Mouse (Mus musculus) midbrain, postnatal 0 days (tissue): Measurements from ENCODE around the gene 2310050C09Rik. TPM values are rescaled to one million over a fixed set of nuclear protein-coding genes. Genes with fewer than 3 reads are reported as not detected.

Source experiments
- ATAC-seq: fragments of 200-750 bp; cut with Nextera tagmentation; 2 replicates; pipeline ENCODE4 v1.8.0; 2017; ENCODE audit warnings: moderate number of reproducible peaks, mild to moderate bottlenecking, moderate TSS enrichment, moderate library complexity; ENCODE audit not compliant: low FRiP score
- DNase-seq: peaks from one replicate; pipeline ENCODE4 v3.0.0-alpha.2; 2015; ENCODE audit warnings: low spot score
- H3K27ac ChIP-seq: fragments of 300-500 bp; sonication (generic); 2 replicates; pipeline ENCODE4 v1.5.1; 2014; ENCODE audit warnings: low read depth, mild to moderate bottlenecking, low read length, mixed read lengths
- H3K27me3 ChIP-seq: fragments of 300-500 bp; sonication (generic); 2 replicates; pipeline ENCODE4 v1.6.1; 2014; ENCODE audit warnings: low read length, control low read depth, mixed read lengths; ENCODE audit not compliant: insufficient read depth
- H3K36me3 ChIP-seq: fragments of 300-500 bp; sonication (generic); 2 replicates; pipeline ENCODE4 v1.6.1; 2014; ENCODE audit warnings: low read length, control low read depth, mixed read lengths; ENCODE audit not compliant: insufficient read depth
- H3K4me1 ChIP-seq: fragments of 300-500 bp; sonication (generic); 2 replicates; pipeline ENCODE4 v1.6.1; 2014; ENCODE audit warnings: mild to moderate bottlenecking, control low read depth, antibody characterized with exemption, low read length, mixed read lengths; ENCODE audit not compliant: insufficient read depth
- H3K4me2 ChIP-seq: fragments of 300-500 bp; sonication (generic); 2 replicates; pipeline ENCODE4 v1.6.1; 2014; ENCODE audit warnings: low read depth, mild to moderate bottlenecking, low read length, mixed read lengths; ENCODE audit not compliant: poor library complexity, severe bottlenecking
- H3K4me3 ChIP-seq: fragments of 300-500 bp; sonication (generic); 2 replicates; pipeline ENCODE4 v1.5.1; 2014; ENCODE audit warnings: low read depth, mild to moderate bottlenecking, low read length, moderate library complexity
- H3K9ac ChIP-seq: fragments of 300-500 bp; sonication (generic); replicated peaks from 2 replicates; pipeline ENCODE4 v1.6.1; 2014; ENCODE audit warnings: mild to moderate bottlenecking, low read length, moderate library complexity, mixed read lengths; ENCODE audit not compliant: poor library complexity, severe bottlenecking
- H3K9me3 ChIP-seq: fragments of 300-500 bp; sonication (generic); 2 replicates; pipeline ENCODE4 v1.6.1; 2016; ENCODE audit warnings: low read length, control low read depth
- CTCF ChIP-seq: IDR thresholded peaks from 2 replicates; pipeline ENCODE4 v1.5.1; 2016; ENCODE audit warnings: antibody characterized with exemption, mild to moderate bottlenecking
- WGBS: fragments of 180-500 bp; shearing (Covaris S2); extraction: QIAGEN DNeasy Blood & Tissue Kit; methylation state at CpG from one replicate; pipeline ENCODE4 v1.1.7; 2014; 5-methylcytosine and 5-hydroxymethylcytosine counted together
- polyA plus RNA-seq: library from polyadenylated mRNA; unstranded; fragments of >200 nt; fragmentation: Nextera tagmentation; extraction: Ambion mirVana; gene quantifications from 2 replicates; pipeline ENCODE4 v1.2.1, GENCODE M21; 2015
- total RNA-seq: library from RNA; depleted of rRNA; stranded (reverse); fragments of >200 nt; gene quantifications from 2 replicates; pipeline ENCODE4 v1.2.3, GENCODE M21; 2014; rRNA removed

The 2310050C09Rik gene
- total and polyA plus RNA-seq, 2 experiments from 2014 or later: 0.71 TPM; not detected in 1

- H3K4me3 ChIP-seq: no peak overlapping the region
- 0 out of 2 replicates have a peak, but pooled peaks have one; percentile 20 for ATAC-seq
- no peak for TF ChIP-seq CTCF
- no peak overlapping the region for H3K27ac ChIP-seq
- no peaks in the 10 kb centered on the region for H3K9me3 ChIP-seq
- 65% methylated on average over 3 of the region's 3 CpGs for WGBS
- H3K4me2 ChIP-seq: no peak overlapping the region
- no peaks in the 10 kb centered on the region for H3K4me1 ChIP-seq
- peak; percentile 5 for DNase-seq
- no peaks in the 10 kb centered on the region for H3K27me3 ChIP-seq
- no peaks in the 10 kb centered on the region for H3K36me3 ChIP-seq
- no peak overlapping the region for H3K9ac ChIP-seq
Observed at GRCm38 (mm10) chr3:92894063-92894462, 24.0 kb upstream of the 2310050C09Rik start.

GRCm38 (mm10) chr3:92874180-92874579 lies 4.2 kb upstream of the 2310050C09Rik start:
- Histone ChIP-seq H3K27ac (no peak overlapping the region), H3K27me3 (no peaks in the 10 kb centered on the region), H3K4me1 (no peaks in the 10 kb centered on the region), H3K4me3 (no peak overlapping the region), H3K4me2 (no peak overlapping the region), H3K9me3 (no peaks in the 10 kb centered on the region), H3K9ac (no peak overlapping the region), H3K36me3 (no peaks in the 10 kb centered on the region)
- DNase-seq: no peak
- WGBS: 91% methylated on average over 3 of the region's 3 CpGs
- TF ChIP-seq CTCF: no peak
- ATAC-seq: no peak

- no peak for DNase-seq
- ATAC-seq: no peak
- WGBS: 92% methylated on average over 3 of the region's 3 CpGs
- H3K27ac ChIP-seq: no peak within 1 kb of the TSS
- TF ChIP-seq CTCF: no peak
- no peaks in the 10 kb centered on the region for H3K4me1 ChIP-seq
- H3K4me2 ChIP-seq: no peak within 1 kb of the TSS
- no peaks in the 10 kb centered on the region for H3K36me3 ChIP-seq
- no peaks in the 10 kb centered on the region for H3K9me3 ChIP-seq
- H3K27me3 ChIP-seq: no peaks in the 10 kb centered on the region
- H3K9ac ChIP-seq: no peak within 1 kb of the TSS
- H3K4me3 ChIP-seq: no peak within 1 kb of the TSS
Observed at GRCm38 (mm10) chr3:92851186-92851585, 18.8 kb downstream of the 2310050C09Rik start, which contains the start of gene Lce1l. Gene Lce1l, minus strand, starts transcription at chr3:92851286.

- ATAC-seq (no peak), DNase-seq (no peak)
- H3K9me3 ChIP-seq: no peaks in the 10 kb centered on the region
- H3K4me3 ChIP-seq: no peak within 1 kb of the TSS
- H3K27me3 ChIP-seq: no peaks in the 10 kb centered on the region
- 58% methylated on average over 1 of the region's 1 CpGs for WGBS
- H3K4me1 ChIP-seq: no peaks in the 10 kb centered on the region
- H3K9ac ChIP-seq: no peak within 1 kb of the TSS
- no peak for TF ChIP-seq CTCF
- H3K4me2 ChIP-seq: no peak within 1 kb of the TSS
- no peaks in the 10 kb centered on the region for H3K36me3 ChIP-seq
- H3K27ac ChIP-seq: no peak within 1 kb of the TSS
Observed at GRCm38 (mm10) chr3:92827108-92827507, 42.9 kb downstream of the 2310050C09Rik start, which contains the start of gene Kprp. Gene Kprp, minus strand, starts transcription at chr3:92827247.

- ATAC-seq: no peak
- peak; percentile 60 for TF ChIP-seq CTCF
- H3K4me2 ChIP-seq: no peak overlapping the region
Observed at GRCm38 (mm10) chr3:92825808-92826207, 44.2 kb downstream of the 2310050C09Rik start.

More at GRCm38 (mm10) chr3:92825808-92826207, 44.2 kb downstream of the 2310050C09Rik start:
- peak; percentile 14 for DNase-seq
- Histone ChIP-seq H3K27ac (no peak overlapping the region), H3K9me3 (no peaks in the 10 kb centered on the region), H3K4me1 (no peaks in the 10 kb centered on the region), H3K9ac (no peak overlapping the region), H3K4me3 (no peak overlapping the region), H3K27me3 (no peaks in the 10 kb centered on the region), H3K36me3 (no peaks in the 10 kb centered on the region)
- 13% methylated on average over 1 of the region's 1 CpGs for WGBS

Other genes with a start within 250 kb of the 2310050C09Rik start
- not detected in 2 replicates for gene Lce6a, start 248.6 kb downstream of the 2310050C09Rik start, total RNA-seq
- gene Lce6a, start 248.6 kb downstream of the 2310050C09Rik start, polyA plus RNA-seq: not detected in 2 replicates
- gene Lce1a1, start 221.9 kb downstream of the 2310050C09Rik start, total RNA-seq: 0.99 TPM in 1 of 2 replicates, not detected in the other
- not detected in 2 replicates for gene Lce1a1, start 221.9 kb downstream of the 2310050C09Rik start, polyA plus RNA-seq
- gene Lce1b, start 213.3 kb downstream of the 2310050C09Rik start, total RNA-seq: 2.7 TPM in 1 of 2 replicates, not detected in the other
- gene Lce1b, start 213.3 kb downstream of the 2310050C09Rik start, polyA plus RNA-seq: not detected in 2 replicates
- gene Lce1a2, start 199.9 kb downstream of the 2310050C09Rik start, total RNA-seq: not detected in 2 replicates
- not detected in 2 replicates for gene Lce1a2, start 199.9 kb downstream of the 2310050C09Rik start, polyA plus RNA-seq
- gene Lce1c, start 191.0 kb downstream of the 2310050C09Rik start, total RNA-seq: 4.8 TPM in 1 of 2 replicates, not detected in the other
- not detected in 2 replicates for gene Lce1c, start 191.0 kb downstream of the 2310050C09Rik start, polyA plus RNA-seq
- gene Lce1d, start 183.0 kb downstream of the 2310050C09Rik start, total RNA-seq: 1.4 TPM in 1 of 2 replicates, not detected in the other
- not detected in 2 replicates for gene Lce1d, start 183.0 kb downstream of the 2310050C09Rik start, polyA plus RNA-seq
- gene Lce1e, start 161.1 kb downstream of the 2310050C09Rik start, total RNA-seq: not detected in 2 replicates
- gene Lce1e, start 161.1 kb downstream of the 2310050C09Rik start, polyA plus RNA-seq: not detected in 2 replicates
- gene Lce1f, start 149.9 kb downstream of the 2310050C09Rik start, total RNA-seq: not detected in 2 replicates
- gene Lce1f, start 149.9 kb downstream of the 2310050C09Rik start, polyA plus RNA-seq: not detected in 2 replicates
- gene Gm38119, start 131.1 kb downstream of the 2310050C09Rik start, total RNA-seq: not detected in 2 replicates
- not detected in 2 replicates for gene Gm38119, start 131.1 kb downstream of the 2310050C09Rik start, polyA plus RNA-seq
- gene Lce1g, start 117.9 kb downstream of the 2310050C09Rik start, total RNA-seq: 1.9 TPM in 1 of 2 replicates, not detected in the other
- not detected in 2 replicates for gene Lce1g, start 117.9 kb downstream of the 2310050C09Rik start, polyA plus RNA-seq
- not detected in 2 replicates for gene Lce1h, start 105.2 kb downstream of the 2310050C09Rik start, total RNA-seq
- gene Lce1h, start 105.2 kb downstream of the 2310050C09Rik start, polyA plus RNA-seq: not detected in 2 replicates
- gene Lce1i, start 91.3 kb downstream of the 2310050C09Rik start, total RNA-seq: 0.66 TPM in 1 of 2 replicates, not detected in the other
- not detected in 2 replicates for gene Lce1i, start 91.3 kb downstream of the 2310050C09Rik start, polyA plus RNA-seq
- not detected in 2 replicates for gene Lce1j, start 79.7 kb downstream of the 2310050C09Rik start, total RNA-seq
- gene Lce1j, start 79.7 kb downstream of the 2310050C09Rik start, polyA plus RNA-seq: not detected in 2 replicates
- gene Lce1k, start 62.3 kb downstream of the 2310050C09Rik start, total RNA-seq: not detected in 2 replicates
- gene Lce1k, start 62.3 kb downstream of the 2310050C09Rik start, polyA plus RNA-seq: not detected in 2 replicates
- gene Kprp, start 43.0 kb downstream of the 2310050C09Rik start, total RNA-seq: 0.82 TPM in 1 of 2 replicates, not detected in the other
- not detected in 2 replicates for gene Kprp, start 43.0 kb downstream of the 2310050C09Rik start, polyA plus RNA-seq
- not detected in 2 replicates for gene Lce1l, start 18.9 kb downstream of the 2310050C09Rik start, total RNA-seq
- gene Lce1l, start 18.9 kb downstream of the 2310050C09Rik start, polyA plus RNA-seq: not detected in 2 replicates
- gene Lce3a, start 56.0 kb upstream of the 2310050C09Rik start, total RNA-seq: not detected in 2 replicates
- not detected in 2 replicates for gene Lce3a, start 56.0 kb upstream of the 2310050C09Rik start, polyA plus RNA-seq
- gene Lce3b, start 62.8 kb upstream of the 2310050C09Rik start, total RNA-seq: not detected in 2 replicates
- not detected in 2 replicates for gene Lce3b, start 62.8 kb upstream of the 2310050C09Rik start, polyA plus RNA-seq
- gene Lce3c, start 74.3 kb upstream of the 2310050C09Rik start, total RNA-seq: not detected in 2 replicates
- not detected in 2 replicates for gene Lce3c, start 74.3 kb upstream of the 2310050C09Rik start, polyA plus RNA-seq
- not detected in 2 replicates for gene Lce3d, start 87.2 kb upstream of the 2310050C09Rik start, total RNA-seq
- gene Lce3d, start 87.2 kb upstream of the 2310050C09Rik start, polyA plus RNA-seq: not detected in 2 replicates
- not detected in 2 replicates for gene Lce3e, start 96.8 kb upstream of the 2310050C09Rik start, total RNA-seq
- not detected in 2 replicates for gene Lce3e, start 96.8 kb upstream of the 2310050C09Rik start, polyA plus RNA-seq
- gene Lce3f, start 122.0 kb upstream of the 2310050C09Rik start, total RNA-seq: not detected in 2 replicates
- gene Lce3f, start 122.0 kb upstream of the 2310050C09Rik start, polyA plus RNA-seq: not detected in 2 replicates
- 1.7 and 6.4 TPM in 2 replicates for gene Crct1, start 145.5 kb upstream of the 2310050C09Rik start, total RNA-seq
- gene Crct1, start 145.5 kb upstream of the 2310050C09Rik start, polyA plus RNA-seq: 1.3 and 2.5 TPM in 2 replicates
- 15.7 TPM in 1 of 2 replicates, not detected in the other for gene Lce1m, start 148.8 kb upstream of the 2310050C09Rik start, total RNA-seq
- not detected in 2 replicates for gene Lce1m, start 148.8 kb upstream of the 2310050C09Rik start, polyA plus RNA-seq
- not detected in 2 replicates for gene Gm4858, start 198.6 kb upstream of the 2310050C09Rik start, total RNA-seq
- not detected in 2 replicates for gene Gm4858, start 198.6 kb upstream of the 2310050C09Rik start, polyA plus RNA-seq